Mouse (Mus musculus): ENCODE data around the gene Camta2.

Camta2 gene

DNA sequence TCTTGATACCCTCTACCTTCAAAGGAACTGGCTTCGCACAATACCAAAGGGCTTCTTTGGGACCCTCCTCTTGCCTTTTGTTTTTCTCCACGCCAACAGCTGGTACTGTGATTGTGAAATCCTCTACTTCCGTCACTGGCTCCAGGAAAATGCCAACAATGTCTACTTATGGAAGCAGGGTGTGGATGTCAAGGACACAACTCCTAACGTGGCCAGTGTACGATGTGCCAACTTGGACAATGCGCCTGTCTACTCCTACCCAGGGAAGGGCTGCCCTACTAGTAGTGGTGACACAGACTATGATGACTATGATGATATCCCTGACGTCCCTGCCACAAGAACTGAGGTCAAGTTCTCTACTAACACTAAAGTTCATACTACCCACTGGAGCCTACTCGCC, 47.9 kb downstream of the Camta2 start:
- peaks cover 6% of the 10 kb centered on the region; the same call in 1 of the 2 replicates for H3K36me3 ChIP-seq (ENCODE audit: control insufficient read depth, insufficient read depth, low read length, poor library complexity, severe bottlenecking)
- H3K27me3 ChIP-seq (ENCODE audit: control insufficient read depth, insufficient read depth, low read length, poor library complexity, severe bottlenecking) = no peaks in the 10 kb centered on the region
- no peak for DNase-seq (ENCODE audit: low read depth, low spot score)

DNA sequence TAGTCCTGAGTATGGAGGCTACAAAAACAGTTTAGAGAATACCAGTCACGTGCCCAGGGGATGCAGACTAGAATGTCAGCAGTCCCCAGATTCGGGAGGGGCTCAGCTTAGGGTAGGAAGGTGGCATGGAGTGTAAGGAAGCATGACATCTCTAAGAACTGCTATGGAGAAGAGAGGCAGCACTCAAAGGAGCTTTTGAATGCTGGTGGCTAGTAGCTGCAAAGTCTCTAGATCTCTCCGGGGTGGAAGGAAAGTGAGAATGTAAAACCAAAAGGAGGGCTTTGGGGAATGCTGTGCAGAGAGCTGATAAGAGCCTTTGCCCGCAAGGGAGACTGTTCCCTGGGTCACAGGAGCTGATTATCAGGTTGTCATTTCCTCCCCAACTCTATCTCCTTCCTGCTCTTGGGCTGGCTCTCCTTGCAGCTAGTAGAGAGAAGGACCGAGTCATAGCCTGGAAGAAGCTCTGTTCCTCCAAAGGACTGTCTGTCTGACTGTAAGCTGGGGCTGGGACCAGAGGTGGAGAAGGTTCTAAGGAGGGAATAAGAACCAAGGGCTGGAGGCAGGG, 49.1 kb downstream of the Camta2 start, which contains the start of gene Gp1ba:
Gp1ba (plus strand) TSS at position 409 of the 565 bp plus-strand sequence.
- Histone ChIP-seq H3K36me3 (ENCODE audit: control insufficient read depth, insufficient read depth, low read length, poor library complexity, severe bottlenecking) (0 out of 2 replicates have a peak, but pooled peaks cover 2% of the 10 kb centered on the region), H3K27me3 (ENCODE audit: control insufficient read depth, insufficient read depth, low read length, poor library complexity, severe bottlenecking) (no peaks in the 10 kb centered on the region)
- no peak for DNase-seq (ENCODE audit: low read depth, low spot score)

GRCm38 (mm10) chr11:70638293-70638692, 49.6 kb downstream of the Camta2 start:
- Histone ChIP-seq H3K27me3 (ENCODE audit: control insufficient read depth, insufficient read depth, low read length, poor library complexity, severe bottlenecking) (no peaks in the 10 kb centered on the region), H3K36me3 (ENCODE audit: control insufficient read depth, insufficient read depth, low read length, poor library complexity, severe bottlenecking) (0 out of 2 replicates have a peak, but pooled peaks cover 2% of the 10 kb centered on the region)
- DNase-seq (ENCODE audit: low read depth, low spot score) = no peak

GRCm38 (mm10) chr11:70637764-70638163, 50.1 kb downstream of the Camta2 start:
- DNase-seq (ENCODE audit: low read depth, low spot score) = no peak
- H3K27me3 ChIP-seq (ENCODE audit: control insufficient read depth, insufficient read depth, low read length, poor library complexity, severe bottlenecking) = no peaks in the 10 kb centered on the region
- H3K36me3 ChIP-seq (ENCODE audit: control insufficient read depth, insufficient read depth, low read length, poor library complexity, severe bottlenecking) = no peaks in the 10 kb centered on the region

GRCm38 (mm10) chr11:70635601-70636000, 52.3 kb downstream of the Camta2 start:
- no peaks in the 10 kb centered on the region for H3K36me3 ChIP-seq (ENCODE audit: control insufficient read depth, insufficient read depth, low read length, poor library complexity, severe bottlenecking)

GRCm38 (mm10) chr11:70630129-70630528, 57.8 kb downstream of the Camta2 start:
- no peaks in the 10 kb centered on the region for H3K27me3 ChIP-seq (ENCODE audit: control insufficient read depth, insufficient read depth, low read length, poor library complexity, severe bottlenecking)
- H3K36me3 ChIP-seq (ENCODE audit: control insufficient read depth, insufficient read depth, low read length, poor library complexity, severe bottlenecking) = no peaks in the 10 kb centered on the region
- DNase-seq (ENCODE audit: low read depth, low spot score) = no peak

More at GRCm38 (mm10) chr11:70635601-70636000, 52.3 kb downstream of the Camta2 start:
- DNase-seq (ENCODE audit: low read depth, low spot score) = no peak
- no peaks in the 10 kb centered on the region for H3K27me3 ChIP-seq (ENCODE audit: control insufficient read depth, insufficient read depth, low read length, poor library complexity, severe bottlenecking)

DNA sequence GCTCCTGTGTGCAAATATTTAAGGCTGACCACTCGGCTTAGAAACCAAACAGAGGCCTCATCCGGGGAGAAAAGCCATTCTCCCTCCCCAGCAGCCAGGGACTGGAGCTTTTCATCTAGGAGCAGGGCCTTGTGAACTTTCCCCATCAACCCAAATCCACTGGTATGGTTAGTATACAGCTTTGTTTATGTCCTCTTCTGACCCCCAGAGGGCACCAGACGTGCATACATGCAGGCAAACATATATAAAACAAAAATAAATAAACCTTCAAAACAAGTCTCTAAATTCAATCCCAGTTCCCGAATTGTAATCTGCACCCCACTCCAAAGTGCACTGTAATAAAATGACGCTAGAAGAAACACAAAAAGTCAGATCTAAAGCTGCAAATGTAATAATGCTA, 58.3 kb downstream of the Camta2 start:
- Histone ChIP-seq H3K36me3 (ENCODE audit: control insufficient read depth, insufficient read depth, low read length, poor library complexity, severe bottlenecking) (no peaks in the 10 kb centered on the region), H3K27me3 (ENCODE audit: control insufficient read depth, insufficient read depth, low read length, poor library complexity, severe bottlenecking) (no peaks in the 10 kb centered on the region)
- peak; percentile 78 for DNase-seq (ENCODE audit: low read depth, low spot score)

DNA sequence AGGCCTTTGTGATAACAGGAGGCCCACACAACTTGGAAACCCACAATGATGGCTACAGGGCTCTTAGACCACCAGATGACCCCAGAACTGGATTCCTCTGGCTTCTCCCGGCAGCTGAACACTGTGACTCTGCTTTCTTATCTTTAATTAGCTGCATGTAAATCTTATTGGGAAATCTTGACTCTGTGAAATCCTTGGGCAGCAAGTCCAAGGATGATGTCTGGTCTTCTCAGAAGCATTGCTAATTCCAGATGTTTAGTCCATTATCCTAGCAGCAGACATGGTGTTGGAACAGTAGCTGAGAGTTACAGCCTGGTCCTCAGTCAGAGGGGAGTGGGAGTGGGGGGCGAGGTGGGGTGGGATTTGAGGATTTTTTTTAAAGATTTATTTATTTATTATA, 59.5 kb downstream of the Camta2 start:
- no peaks in the 10 kb centered on the region for H3K36me3 ChIP-seq (ENCODE audit: control insufficient read depth, insufficient read depth, low read length, poor library complexity, severe bottlenecking)
- H3K27me3 ChIP-seq (ENCODE audit: control insufficient read depth, insufficient read depth, low read length, poor library complexity, severe bottlenecking) = no peaks in the 10 kb centered on the region
- DNase-seq (ENCODE audit: low read depth, low spot score) = no peak

GRCm38 (mm10) chr11:70626877-70627276, 61.0 kb downstream of the Camta2 start:
- no peaks in the 10 kb centered on the region for H3K27me3 ChIP-seq (ENCODE audit: control insufficient read depth, insufficient read depth, low read length, poor library complexity, severe bottlenecking)

GRCm38 (mm10) chr11:70625473-70625872, 62.4 kb downstream of the Camta2 start:
- no peaks in the 10 kb centered on the region for H3K27me3 ChIP-seq (ENCODE audit: control insufficient read depth, insufficient read depth, low read length, poor library complexity, severe bottlenecking)
- DNase-seq (ENCODE audit: low read depth, low spot score) = peak; percentile 75
- H3K36me3 ChIP-seq (ENCODE audit: control insufficient read depth, insufficient read depth, low read length, poor library complexity, severe bottlenecking) = no peaks in the 10 kb centered on the region

More at GRCm38 (mm10) chr11:70626877-70627276, 61.0 kb downstream of the Camta2 start:
- no peak for DNase-seq (ENCODE audit: low read depth, low spot score)
- H3K36me3 ChIP-seq (ENCODE audit: control insufficient read depth, insufficient read depth, low read length, poor library complexity, severe bottlenecking) = no peaks in the 10 kb centered on the region

GRCm38 (mm10) chr11:70623053-70623742, 64.7 kb downstream of the Camta2 start:
- DNase-seq (ENCODE audit: low read depth, low spot score) = no peak
- Histone ChIP-seq H3K36me3 (ENCODE audit: control insufficient read depth, insufficient read depth, low read length, poor library complexity, severe bottlenecking) (no peaks in the 10 kb centered on the region), H3K27me3 (ENCODE audit: control insufficient read depth, insufficient read depth, low read length, poor library complexity, severe bottlenecking) (no peaks in the 10 kb centered on the region)

GRCm38 (mm10) chr11:70621972-70622814, 65.7 kb downstream of the Camta2 start:
- DNase-seq (ENCODE audit: low read depth, low spot score) = peak; percentile 64
- H3K27me3 ChIP-seq (ENCODE audit: control insufficient read depth, insufficient read depth, low read length, poor library complexity, severe bottlenecking) = no peaks in the 10 kb centered on the region

More at GRCm38 (mm10) chr11:70621972-70622814, 65.7 kb downstream of the Camta2 start:
- H3K36me3 ChIP-seq (ENCODE audit: control insufficient read depth, insufficient read depth, low read length, poor library complexity, severe bottlenecking) = no peaks in the 10 kb centered on the region

Data from splenic B cell, adult 2 months (primary cell).